Mouse (Mus musculus): Measurements from ENCODE around the gene Opcml.

Gene Opcml

GRCm38 (mm10) chr9:28247742-28248503, 457.3 kb downstream of the Opcml start:
- no peak for DNase-seq (ENCODE audit: low read depth, low spot score)

GRCm38 (mm10) chr9:28251341-28251740, 460.8 kb downstream of the Opcml start:
- no peak for DNase-seq (ENCODE audit: low read depth, low spot score)

- DNase-seq (ENCODE audit: low read depth, low spot score), result no peak
Observed at GRCm38 (mm10) chr9:28255128-28255904, 464.7 kb downstream of the Opcml start.

GRCm38 (mm10) chr9:28255905-28256268, 465.3 kb downstream of the Opcml start:
- DNase-seq (ENCODE audit: low read depth, low spot score), result no peak

GRCm38 (mm10) chr9:28261078-28261753, 470.6 kb downstream of the Opcml start:
- DNase-seq (ENCODE audit: low read depth, low spot score), result peak; percentile 22

- DNase-seq (ENCODE audit: low read depth, low spot score), result no peak
Observed at GRCm38 (mm10) chr9:28262021-28262420, 471.4 kb downstream of the Opcml start.

GRCm38 (mm10) chr9:28262896-28263295, 472.3 kb downstream of the Opcml start:
- no peak for DNase-seq (ENCODE audit: low read depth, low spot score)

- no peak for DNase-seq (ENCODE audit: low read depth, low spot score)
Observed at GRCm38 (mm10) chr9:28264761-28265160, 474.2 kb downstream of the Opcml start.

GRCm38 (mm10) chr9:28273816-28274215, 483.2 kb downstream of the Opcml start:
- DNase-seq (ENCODE audit: low read depth, low spot score), result no peak

- no peak for DNase-seq (ENCODE audit: low read depth, low spot score)
Observed at GRCm38 (mm10) chr9:28278555-28278954, 488.0 kb downstream of the Opcml start.

- no peak for DNase-seq (ENCODE audit: low read depth, low spot score)
Observed at GRCm38 (mm10) chr9:28281025-28281424, 490.4 kb downstream of the Opcml start.

GRCm38 (mm10) chr9:28281571-28281970, 491.0 kb downstream of the Opcml start:
- no peak for DNase-seq (ENCODE audit: low read depth, low spot score)

- DNase-seq (ENCODE audit: low read depth, low spot score), result no peak
Observed at GRCm38 (mm10) chr9:28285016-28285415, 494.4 kb downstream of the Opcml start.

GRCm38 (mm10) chr9:28286384-28286783, 495.8 kb downstream of the Opcml start:
- no peak for DNase-seq (ENCODE audit: low read depth, low spot score)

GRCm38 (mm10) chr9:28287485-28287884, 496.9 kb downstream of the Opcml start:
- no peak for DNase-seq (ENCODE audit: low read depth, low spot score)

GRCm38 (mm10) chr9:28289696-28290330, 499.2 kb downstream of the Opcml start:
- no peak for DNase-seq (ENCODE audit: low read depth, low spot score)

GRCm38 (mm10) chr9:28303659-28304058, 513.1 kb downstream of the Opcml start:
- DNase-seq (ENCODE audit: low read depth, low spot score), result no peak

GRCm38 (mm10) chr9:28306364-28307121, 516.0 kb downstream of the Opcml start:
- DNase-seq (ENCODE audit: low read depth, low spot score), result no peak

- DNase-seq (ENCODE audit: low read depth, low spot score), result no peak
Observed at GRCm38 (mm10) chr9:28307122-28307430, 516.5 kb downstream of the Opcml start.

- no peak for DNase-seq (ENCODE audit: low read depth, low spot score)
Observed at GRCm38 (mm10) chr9:28307481-28308050, 517.0 kb downstream of the Opcml start.

GRCm38 (mm10) chr9:28317881-28318280, 527.3 kb downstream of the Opcml start:
- DNase-seq (ENCODE audit: low read depth, low spot score), result no peak
